Mouse (Mus musculus) MEL (cell line): ENCODE measurements around the gene Cend1. TPM values are rescaled to one million over a fixed set of nuclear protein-coding genes. Genes with fewer than 3 reads are reported as not detected.

Experiments used
- DNase-seq: peaks from one replicate; pipeline ENCODE4 v3.0.0; 2011; ENCODE audit warnings: low read depth, low spot score
- H3K27ac ChIP-seq: 2 replicates; pipeline ENCODE4 v1.5.1; 2012; ENCODE audit warnings: low read depth, mild to moderate bottlenecking, control low read depth, low read length, moderate library complexity; ENCODE audit not compliant: control insufficient read depth
- H3K27me3 ChIP-seq, 2 experiments: fragments of 150-350 bp in 1 of 2; sonication (generic) in 1 of 2; 2 replicates each; pipeline ENCODE4 v1.6.1; 2012; ENCODE audit warnings: low read length in 2 of 2, mild to moderate bottlenecking in 2 of 2, improper control_type of control experiment in 1 of 2, moderate library complexity in 1 of 2; ENCODE audit not compliant: insufficient read depth in 2 of 2, control insufficient read depth in 1 of 2
- H3K36me3 ChIP-seq, 2 experiments: 2 replicates each; pipeline ENCODE4 v1.6.1; 2012 to 2014; ENCODE audit warnings: low read length in 2 of 2, improper control_type of control experiment in 1 of 2, inconsistent platforms in 1 of 2, mild to moderate bottlenecking in 1 of 2; ENCODE audit not compliant: insufficient read depth in 2 of 2, control insufficient read depth in 1 of 2
- H3K4me1 ChIP-seq, 2 experiments: fragments of 150-350 bp in 1 of 2; sonication (generic) in 1 of 2; 2 replicates each; pipeline ENCODE4 v1.6.1; 2012; ENCODE audit warnings: low read length in 2 of 2, improper control_type of control experiment in 1 of 2, mild to moderate bottlenecking in 1 of 2; ENCODE audit not compliant: insufficient read depth in 2 of 2, control insufficient read depth in 1 of 2
- H3K4me3 ChIP-seq, 2 experiments: fragments of 150-350 bp in 1 of 2; sonication (generic) in 1 of 2; 2 replicates each; pipeline ENCODE4 v1.5.1; 2012; ENCODE audit warnings: low read depth in 2 of 2, low read length in 2 of 2, mild to moderate bottlenecking in 2 of 2, moderate library complexity in 2 of 2, control low read depth in 1 of 2, improper control_type of control experiment in 1 of 2; ENCODE audit not compliant: control insufficient read depth in 1 of 2, insufficient read depth in 1 of 2
- H3K79me2 ChIP-seq: 2 replicates; pipeline ENCODE4 v1.6.1; 2012; ENCODE audit warnings: mild to moderate bottlenecking, low read length, moderate library complexity; ENCODE audit not compliant: control insufficient read depth, poor library complexity, insufficient read depth
- H3K9ac ChIP-seq: 2 replicates; pipeline ENCODE4 v1.6.1; 2012; ENCODE audit warnings: low read depth, mild to moderate bottlenecking, control low read depth, low read length, moderate library complexity; ENCODE audit not compliant: control insufficient read depth, poor library complexity, severe bottlenecking
- H3K9me3 ChIP-seq: fragments of 150-350 bp; sonication (generic); replicated peaks from 2 replicates; pipeline ENCODE4 v1.6.1; 2012; ENCODE audit warnings: mild to moderate bottlenecking, low read length, improper control_type of control experiment, moderate library complexity; ENCODE audit not compliant: insufficient read depth
- BHLHE40 ChIP-seq: IDR thresholded peaks from 2 replicates; pipeline ENCODE4 v1.6.1; 2012; ENCODE audit warnings: low read depth, mild to moderate bottlenecking, inconsistent platforms, low read length, improper control_type of control experiment, borderline replicate concordance
- CHD1 ChIP-seq: IDR thresholded peaks from 2 replicates; pipeline ENCODE4 v1.6.1; 2012; ENCODE audit warnings: low read depth, mild to moderate bottlenecking, inconsistent platforms, low read length, improper control_type of control experiment
- CHD2 ChIP-seq: IDR thresholded peaks from 2 replicates; pipeline ENCODE4 v1.6.1; 2011; ENCODE audit warnings: low read length, improper control_type of control experiment
- CTCF ChIP-seq, 3 experiments: IDR thresholded peaks in 2 of 3; conservative IDR thresholded peaks in 1 of 3; 2 replicates each; pipeline ENCODE4 v1.5.1; 2011 to 2012; ENCODE audit warnings: low read length in 3 of 3, low read depth in 2 of 3, mild to moderate bottlenecking in 2 of 3, improper control_type of control experiment in 1 of 3, inconsistent platforms in 1 of 3, mixed read lengths in 1 of 3, moderate library complexity in 1 of 3; ENCODE audit not compliant: control insufficient read depth in 1 of 3, insufficient read depth in 1 of 3, poor library complexity in 1 of 3, severe bottlenecking in 1 of 3
- E2F4 ChIP-seq: IDR thresholded peaks from 2 replicates; pipeline ENCODE4 v1.6.1; 2011; ENCODE audit warnings: low read depth, low read length, improper control_type of control experiment, borderline replicate concordance
- ELF1 ChIP-seq: IDR thresholded peaks from 2 replicates; pipeline ENCODE4 v1.6.1; 2014; ENCODE audit warnings: low read depth, mild to moderate bottlenecking, inconsistent platforms, low read length, improper control_type of control experiment, moderate library complexity
- GATA1 ChIP-seq: IDR thresholded peaks from 2 replicates; pipeline ENCODE4 v1.6.1; 2011; ENCODE audit warnings: low read depth, low read length, improper control_type of control experiment
- HCFC1 ChIP-seq: IDR thresholded peaks from 2 replicates; pipeline ENCODE4 v1.6.1; 2012; ENCODE audit warnings: low read depth, mild to moderate bottlenecking, inconsistent platforms, low read length, improper control_type of control experiment, moderate library complexity
- JUND ChIP-seq: IDR thresholded peaks from 2 replicates; pipeline ENCODE4 v1.6.1; 2011; ENCODE audit warnings: low read depth, mild to moderate bottlenecking, improper control_type of control experiment, low read length
- KAT2A ChIP-seq: conservative IDR thresholded peaks from 2 replicates; pipeline ENCODE4 v1.6.1; 2012; ENCODE audit warnings: low read depth, low read length, improper control_type of control experiment, inconsistent platforms
- MAFK ChIP-seq: IDR thresholded peaks from 2 replicates; pipeline ENCODE4 v1.6.1; 2011; ENCODE audit warnings: low read depth, mild to moderate bottlenecking, low read length, improper control_type of control experiment, borderline replicate concordance
- MAX ChIP-seq: IDR thresholded peaks from 2 replicates; pipeline ENCODE4 v1.6.1; 2011; ENCODE audit warnings: low read length, improper control_type of control experiment
- MAZ ChIP-seq: IDR thresholded peaks from 2 replicates; pipeline ENCODE4 v1.6.1; 2012; ENCODE audit warnings: low read depth, mild to moderate bottlenecking, inconsistent platforms, low read length, improper control_type of control experiment
- MXI1 ChIP-seq: IDR thresholded peaks from 2 replicates; pipeline ENCODE4 v1.6.1; 2011; ENCODE audit warnings: mild to moderate bottlenecking, low read depth, low read length, improper control_type of control experiment
- NRF1 ChIP-seq: IDR thresholded peaks from 2 replicates; pipeline ENCODE4 v1.6.1; 2014; ENCODE audit warnings: low read depth, mild to moderate bottlenecking, inconsistent platforms, low read length, improper control_type of control experiment, moderate library complexity; ENCODE audit not compliant: poor library complexity, insufficient read depth, severe bottlenecking
- POLR2A ChIP-seq, 2 experiments: IDR thresholded peaks; 2 replicates each; pipeline ENCODE4 v1.6.1; 2011 to 2012; ENCODE audit warnings: low read length in 2 of 2, mild to moderate bottlenecking in 2 of 2, control low read depth in 1 of 2, improper control_type of control experiment in 1 of 2, low read depth in 1 of 2, moderate library complexity in 1 of 2; ENCODE audit not compliant: control insufficient read depth in 1 of 2, insufficient read depth in 1 of 2, poor library complexity in 1 of 2
- POLR2AphosphoS2 ChIP-seq: IDR thresholded peaks from 2 replicates; pipeline ENCODE4 v1.6.1; 2011; ENCODE audit warnings: low read length, improper control_type of control experiment
- POLR2AphosphoS5 ChIP-seq: IDR thresholded peaks from 2 replicates; pipeline ENCODE4 v1.6.1; 2012; ENCODE audit warnings: low read depth, borderline replicate concordance, mild to moderate bottlenecking, inconsistent platforms, low read length, moderate library complexity, mixed read lengths
- SIN3A ChIP-seq: IDR thresholded peaks from 2 replicates; pipeline ENCODE4 v1.6.1; 2012; ENCODE audit warnings: low read length, improper control_type of control experiment, inconsistent platforms
- SMC3 ChIP-seq: IDR thresholded peaks from 2 replicates; pipeline ENCODE4 v1.6.1; 2011; ENCODE audit warnings: low read depth, low read length, improper control_type of control experiment
- TAL1 ChIP-seq: IDR thresholded peaks from 2 replicates; pipeline ENCODE4 v1.6.1; 2012; ENCODE audit warnings: mild to moderate bottlenecking, inconsistent platforms, low read length, moderate library complexity, mixed read lengths
- TBP ChIP-seq: IDR thresholded peaks from 2 replicates; pipeline ENCODE4 v1.8.0; 2011; ENCODE audit warnings: low read depth, low read length, improper control_type of control experiment
- UBTF ChIP-seq: IDR thresholded peaks from 2 replicates; pipeline ENCODE4 v1.6.1; 2012; ENCODE audit warnings: low read depth, mild to moderate bottlenecking, inconsistent platforms, low read length, improper control_type of control experiment, moderate library complexity, borderline replicate concordance; ENCODE audit not compliant: insufficient read depth
- USF1 ChIP-seq: IDR thresholded peaks from 2 replicates; pipeline ENCODE4 v1.6.1; 2014; ENCODE audit warnings: low read depth, mild to moderate bottlenecking, inconsistent platforms, low read length, improper control_type of control experiment, moderate library complexity
- USF2 ChIP-seq, 2 experiments: IDR thresholded peaks; 2 replicates each; pipeline ENCODE4 v1.6.1; 2011 to 2012; ENCODE audit warnings: improper control_type of control experiment in 2 of 2, low read length in 2 of 2, borderline replicate concordance in 1 of 2, inconsistent platforms in 1 of 2, low read depth in 1 of 2, mild to moderate bottlenecking in 1 of 2; ENCODE audit not compliant: insufficient read depth in 1 of 2
- ZC3H11A ChIP-seq: IDR thresholded peaks from 2 replicates; pipeline ENCODE4 v1.6.1; 2012; ENCODE audit warnings: low read depth, mild to moderate bottlenecking, inconsistent platforms, low read length, improper control_type of control experiment
- ZNF384 ChIP-seq: IDR thresholded peaks from 2 replicates; pipeline ENCODE4 v1.6.1; 2012; ENCODE audit warnings: low read depth, mild to moderate bottlenecking, inconsistent platforms, low read length, improper control_type of control experiment
- polyA plus RNA-seq, 2 experiments: library from polyadenylated mRNA; stranded (reverse) in 1 of 2; unstranded in 1 of 2; fragments of >175 nt in 1 of 2; fragments of >200 nt in 1 of 2; gene quantifications; 2 replicates each; pipeline versions ENCODE4 v1.2.1 to v1.2.4; 2012; ENCODE audit warnings: low replicate concordance in 2 of 2, low read depth in 1 of 2; ENCODE audit not compliant: insufficient read length in 2 of 2, insufficient read depth in 1 of 2, missing spikeins in 1 of 2
- total RNA-seq: library from RNA; depleted of rRNA; stranded (reverse); fragments of 300-350 nt; gene quantifications from 2 replicates; pipeline ENCODE4 v1.2.3, GENCODE M21; 2012

Cend1 gene
- total and polyA plus RNA-seq, 3 experiments, result not detected

DNA sequence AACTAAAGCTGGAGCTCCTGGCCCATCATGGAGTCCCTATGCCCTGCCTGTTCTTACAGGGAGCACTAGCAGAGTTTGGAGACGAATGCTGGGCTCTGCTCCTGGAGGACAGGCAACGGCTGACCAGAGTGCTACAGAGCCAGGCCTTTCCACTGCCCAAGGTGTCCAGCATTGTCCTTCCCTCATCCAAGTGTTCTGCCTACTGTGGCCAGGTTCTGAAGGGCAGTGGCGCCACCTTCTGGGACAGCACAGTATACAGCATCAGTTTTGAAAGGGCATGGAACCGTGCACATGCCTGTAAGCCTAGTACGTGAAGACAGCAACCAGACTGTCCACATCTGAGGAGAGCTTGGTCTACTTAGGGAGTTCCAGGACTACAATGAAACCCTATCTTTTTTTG is 26.0 kb downstream of the Cend1 start (continued):
- TF ChIP-seq USF1 (no peak), MAX (no peak), E2F4 (no peak), HCFC1 (0 out of 2 replicates have a peak, but pooled peaks have one; percentile 28), UBTF (no peak), CHD1 (no peak), JUND (no peak), GATA1 (no peak), POLR2AphosphoS2 (no peak), ELF1 (no peak), POLR2AphosphoS5 (no peak), TAL1 (no peak)

DNA sequence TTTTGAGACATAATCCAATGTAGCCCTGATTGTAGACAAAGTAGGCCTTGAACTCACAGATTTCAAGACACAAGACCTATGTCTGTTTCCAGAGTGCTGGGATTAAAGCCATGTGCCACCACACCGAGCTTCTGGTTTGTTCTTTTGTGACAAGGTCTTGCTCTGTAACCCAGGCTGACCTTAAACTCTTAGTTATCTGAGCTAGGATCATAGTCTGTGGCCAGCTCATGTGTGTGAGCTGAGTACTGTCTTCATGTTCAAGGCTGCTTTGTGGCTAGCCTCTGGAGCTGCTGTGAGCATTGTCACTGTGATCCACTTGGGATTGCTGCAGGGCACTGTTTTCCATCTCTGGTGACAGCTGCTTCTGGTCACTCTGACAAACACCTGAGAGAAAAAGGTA is 33.9 kb downstream of the Cend1 start:
- TF ChIP-seq SIN3A (no peak), TBP (no peak), SMC3 (no peak), UBTF (no peak), NRF1 (no peak), MXI1 (no peak)
- H3K27me3 ChIP-seq, result no peaks in the 10 kb centered on the region
- H3K36me3 ChIP-seq, result peaks cover 21 to 25% of the 10 kb centered on the region in 2 experiments
- peaks cover 0 to 10% of the 10 kb centered on the region in 2 experiments; a peak in 3 of 4 replicates for H3K4me1 ChIP-seq
- DNase-seq, result no peak
- peaks cover 25% of the 10 kb centered on the region for H3K79me2 ChIP-seq
- no peak overlapping the region for H3K4me3 ChIP-seq
- no peaks in the 10 kb centered on the region for H3K9me3 ChIP-seq
- no peak overlapping the region for H3K27ac ChIP-seq
- no peak overlapping the region for H3K9ac ChIP-seq

DNA sequence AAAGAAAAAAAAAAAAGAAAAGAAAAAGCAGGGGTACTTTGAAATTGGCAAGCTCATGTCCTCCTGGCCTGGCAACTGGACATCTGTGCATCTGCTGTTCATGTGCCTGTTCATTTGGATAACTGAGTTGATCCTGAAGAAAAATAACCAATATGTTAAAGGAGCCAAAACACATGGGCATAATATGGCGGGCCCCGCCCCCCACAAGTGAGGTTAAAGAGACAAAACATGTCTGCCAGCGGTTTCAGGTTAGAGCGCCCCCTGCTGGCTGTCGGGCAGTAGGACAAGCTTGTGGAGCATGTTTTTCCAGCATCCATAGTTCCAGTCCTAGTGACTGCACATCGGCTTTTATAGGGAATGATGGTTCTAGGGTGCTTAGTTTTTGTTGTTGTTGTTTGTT is 34.5 kb downstream of the Cend1 start:
- H3K4me3 ChIP-seq, result no peak overlapping the region
- TF ChIP-seq KAT2A (no peak), ZNF384 (peak; percentile 69), BHLHE40 (no peak; the same call in 1 of the 2 replicates), MAFK (no peak), CHD2 (no peak), POLR2AphosphoS2 (no peak), CTCF (IDR thresholded peaks at IDR 0.05 in 2 of 3, conservative IDR thresholded peaks at IDR 0.05 in 1 of 3; ENCODE audit: control insufficient read depth in 1 of 3, insufficient read depth in 1 of 3, low read depth in 2 of 3, low read length in 3 of 3, poor library complexity in 1 of 3, severe bottlenecking in 1 of 3) (peak; percentile 87 to 95 (median 89)), GATA1 (no peak), MAX (peak; percentile 71; the same call in 1 of the 2 replicates), POLR2AphosphoS5 (no peak), TBP (no peak), USF2 (IDR thresholded peaks at IDR 0.05; ENCODE audit: borderline replicate concordance in 1 of 2, insufficient read depth in 1 of 2, low read depth in 1 of 2, low read length in 2 of 2) (no peak), SIN3A (peak; percentile 79), USF1 (no peak), MAZ (no peak), ZC3H11A (peak; percentile 49; the same call in 1 of the 2 replicates), HCFC1 (peak; percentile 54; the same call in 1 of the 2 replicates), CHD1 (no peak), E2F4 (no peak), NRF1 (no peak), POLR2A (IDR thresholded peaks at IDR 0.05; ENCODE audit: control insufficient read depth in 1 of 2, insufficient read depth in 1 of 2, low read depth in 1 of 2, low read length in 2 of 2, poor library complexity in 1 of 2) (no peak)

More for the DNA sequence above, 34.5 kb downstream of the Cend1 start:
- Histone ChIP-seq H3K27ac (peak overlapping the region; percentile 40; the same call in 1 of the 2 replicates), H3K9ac (peak overlapping the region; percentile 23; the same call in 1 of the 2 replicates), H3K9me3 (no peaks in the 10 kb centered on the region), H3K27me3 (no peaks in the 10 kb centered on the region), H3K36me3 (peaks cover 24 to 27% of the 10 kb centered on the region in 2 experiments), H3K4me1 (peaks cover 0 to 15% of the 10 kb centered on the region in 2 experiments; a peak in 3 of 4 replicates), H3K79me2 (peaks cover 25% of the 10 kb centered on the region)
- peak; percentile 88 for DNase-seq
